Mouse (Mus musculus) testis, adult 2 months (tissue): ENCODE results near the gene Scgb1a1. TPM values are rescaled to one million over a fixed set of nuclear protein-coding genes. Genes with fewer than 3 reads are reported as not detected.
A peak's percentile ranks its signal among the peaks of the same experiment; 100 is the strongest.

Experiments
- H3K27ac ChIP-seq: fragments of 200-500 bp; 2 replicates; pipeline ENCODE4 v1.5.1; 2012; ENCODE audit warnings: low read depth, low read length; ENCODE audit not compliant: control insufficient read depth, insufficient read depth
- H3K27me3 ChIP-seq: fragments of 200-500 bp; 2 replicates; pipeline ENCODE4 v1.6.1; 2012; ENCODE audit warnings: mild to moderate bottlenecking, low read length, moderate library complexity; ENCODE audit not compliant: control insufficient read depth, insufficient read depth
- H3K36me3 ChIP-seq: fragments of 200-500 bp; 2 replicates; pipeline ENCODE4 v1.6.1; 2012; ENCODE audit warnings: mild to moderate bottlenecking, low read length; ENCODE audit not compliant: control insufficient read depth, insufficient read depth
- H3K4me1 ChIP-seq: fragments of 200-500 bp; 2 replicates; pipeline ENCODE4 v1.6.1; 2012; ENCODE audit warnings: low read length; ENCODE audit not compliant: control insufficient read depth, insufficient read depth
- H3K4me3 ChIP-seq: fragments of 200-500 bp; 2 replicates; pipeline ENCODE4 v1.5.1; 2012; ENCODE audit warnings: low read depth, mild to moderate bottlenecking, low read length, moderate library complexity, mixed read lengths; ENCODE audit not compliant: control insufficient read depth
- CTCF ChIP-seq: fragments of 200-500 bp; IDR thresholded peaks from 2 replicates; pipeline ENCODE4 v1.5.1; 2012; ENCODE audit warnings: low read depth, mild to moderate bottlenecking, inconsistent platforms, low read length, moderate library complexity; ENCODE audit not compliant: control insufficient read depth, insufficient read depth, insufficient replicate concordance
- POLR2A ChIP-seq: fragments of 200-500 bp; IDR thresholded peaks from 2 replicates; pipeline ENCODE4 v1.6.1; 2012; ENCODE audit warnings: low read depth, mild to moderate bottlenecking, inconsistent platforms, low read length, moderate library complexity; ENCODE audit not compliant: control insufficient read depth
- polyA plus RNA-seq: library from polyadenylated mRNA; depleted of rRNA; stranded (reverse); fragments of >200 nt; gene quantifications from 2 replicates; pipeline ENCODE4 v1.2.3, GENCODE M21; 2012

Scgb1a1 gene
- polyA plus RNA-seq, 1 experiment = 0.41 TPM

- no peaks in the 10 kb centered on the region for H3K36me3 ChIP-seq
- no peak overlapping the region for H3K4me3 ChIP-seq
- no peaks in the 10 kb centered on the region for H3K27me3 ChIP-seq
- peak overlapping the region; percentile 76; the same call in 1 of the 2 replicates for H3K27ac ChIP-seq
- TF ChIP-seq POLR2A (no peak), CTCF (no peak)
- H3K4me1 ChIP-seq = peaks cover 4% of the 10 kb centered on the region; the same call in 1 of the 2 replicates
Measured at GRCm38 (mm10) chr19:9106751-9107378, 19.1 kb upstream of the Scgb1a1 start.

DNA sequence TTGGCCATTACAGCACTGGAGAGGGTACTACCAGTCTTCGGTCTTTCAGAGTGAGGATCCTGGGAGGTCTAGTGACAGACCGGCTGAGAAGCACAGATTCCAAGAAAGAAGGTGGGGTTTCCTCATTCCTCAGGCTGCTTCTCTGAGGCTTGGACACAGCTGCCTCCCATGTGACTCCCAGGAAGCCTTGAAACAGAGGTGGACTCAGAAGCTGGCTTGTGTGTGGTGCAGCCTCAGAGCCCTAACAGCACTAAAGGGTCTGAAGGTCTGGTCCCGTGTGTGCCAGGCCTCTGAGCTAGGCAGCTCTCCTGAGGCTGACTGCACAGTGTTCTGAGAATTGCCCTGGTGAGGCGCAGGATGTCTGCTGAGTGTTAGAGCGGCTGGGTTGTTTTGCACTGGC is 18.3 kb upstream of the Scgb1a1 start:
- Histone ChIP-seq H3K4me3 (no peak overlapping the region), H3K27ac (peak overlapping the region; percentile 76), H3K4me1 (peaks cover 4% of the 10 kb centered on the region; the same call in 1 of the 2 replicates), H3K27me3 (no peaks in the 10 kb centered on the region), H3K36me3 (no peaks in the 10 kb centered on the region)
- TF ChIP-seq POLR2A (no peak), CTCF (no peak)

GRCm38 (mm10) chr19:9105101-9105685 is 17.4 kb upstream of the Scgb1a1 start:
- no peak overlapping the region for H3K27ac ChIP-seq

GRCm38 (mm10) chr19:9103986-9104385 is 16.2 kb upstream of the Scgb1a1 start:
- Histone ChIP-seq H3K4me1 (peaks cover 8% of the 10 kb centered on the region; the same call in 1 of the 2 replicates), H3K36me3 (no peaks in the 10 kb centered on the region), H3K27ac (no peak overlapping the region), H3K4me3 (no peak overlapping the region), H3K27me3 (no peaks in the 10 kb centered on the region)
- TF ChIP-seq CTCF (no peak), POLR2A (no peak)

More at GRCm38 (mm10) chr19:9105101-9105685, 17.4 kb upstream of the Scgb1a1 start:
- no peaks in the 10 kb centered on the region for H3K27me3 ChIP-seq
- peaks cover 4% of the 10 kb centered on the region; the same call in 1 of the 2 replicates for H3K4me1 ChIP-seq
- TF ChIP-seq CTCF (no peak), POLR2A (no peak)
- no peak overlapping the region for H3K4me3 ChIP-seq
- H3K36me3 ChIP-seq = no peaks in the 10 kb centered on the region

DNA sequence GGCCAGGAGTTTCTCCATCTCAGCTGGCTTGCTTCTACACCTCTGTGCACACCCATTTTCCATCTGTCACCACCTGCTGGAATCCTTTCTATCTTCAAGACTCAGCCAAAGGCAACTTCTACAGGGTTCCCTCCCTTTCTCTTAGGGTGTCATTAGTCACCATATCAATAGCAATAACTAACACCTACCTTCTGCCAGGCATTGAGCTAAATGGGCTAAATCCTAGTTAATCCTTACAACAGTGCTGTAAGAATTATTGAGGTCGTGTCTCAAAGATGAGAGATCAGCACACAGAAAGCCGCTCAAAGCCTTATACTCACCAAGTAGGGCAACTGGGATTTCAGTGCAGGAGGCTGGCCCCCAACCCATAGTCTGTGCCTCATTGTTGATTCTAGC is 13.3 kb upstream of the Scgb1a1 start:
- H3K4me1 ChIP-seq = peaks cover 4% of the 10 kb centered on the region; the same call in 1 of the 2 replicates
- TF ChIP-seq CTCF (no peak), POLR2A (no peak)

DNA sequence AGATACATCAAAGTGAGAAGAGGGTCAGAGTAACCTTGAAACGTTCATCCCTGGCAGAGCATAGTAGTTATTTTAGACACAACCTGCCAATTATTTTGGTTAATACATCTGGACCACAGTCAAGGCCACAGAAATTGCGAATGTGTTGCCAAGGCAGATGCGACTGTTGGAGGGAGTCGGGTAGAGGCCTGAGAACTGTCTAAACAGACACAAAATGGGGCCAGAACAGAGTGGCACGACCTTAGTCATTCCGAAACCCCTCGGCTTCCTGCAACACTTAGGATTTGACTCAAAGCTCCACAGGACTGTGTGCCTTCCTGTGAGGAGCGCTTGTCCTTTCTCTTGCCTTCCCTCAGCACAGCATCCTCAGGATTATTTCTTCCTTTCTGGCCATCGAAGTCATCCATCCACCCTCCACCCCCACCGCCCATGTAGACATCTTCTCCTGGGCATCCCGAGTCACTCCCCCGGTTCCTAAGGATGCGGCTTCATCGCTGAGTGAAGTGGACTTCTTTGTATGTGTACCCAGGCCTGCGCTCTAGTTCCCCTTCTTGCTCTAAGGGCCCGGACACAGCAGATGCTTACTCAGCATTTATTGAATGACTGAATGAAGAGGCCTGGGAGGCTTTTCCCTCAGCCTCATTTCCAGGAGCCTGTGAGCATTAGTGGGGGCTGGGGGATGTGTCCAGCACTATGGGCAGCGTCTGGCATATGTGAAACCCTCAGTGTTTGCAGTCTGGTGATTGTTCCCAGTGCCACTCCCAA is 12.7 kb upstream of the Scgb1a1 start:
- Histone ChIP-seq H3K36me3 (no peaks in the 10 kb centered on the region), H3K4me1 (peaks cover 4% of the 10 kb centered on the region; the same call in 1 of the 2 replicates), H3K27me3 (no peaks in the 10 kb centered on the region), H3K4me3 (no peak overlapping the region), H3K27ac (peak overlapping the region; percentile 82)
- TF ChIP-seq CTCF = no peak
- no peak for TF ChIP-seq POLR2A

More for the DNA sequence above, 13.3 kb upstream of the Scgb1a1 start:
- Histone ChIP-seq H3K27ac (peak overlapping the region; percentile 73; the same call in 1 of the 2 replicates), H3K36me3 (no peaks in the 10 kb centered on the region), H3K4me3 (no peak overlapping the region), H3K27me3 (no peaks in the 10 kb centered on the region)

GRCm38 (mm10) chr19:9099751-9100150 is 12.0 kb upstream of the Scgb1a1 start:
- TF ChIP-seq POLR2A (no peak), CTCF (no peak)
- Histone ChIP-seq H3K27me3 (no peaks in the 10 kb centered on the region), H3K4me1 (peaks cover 4% of the 10 kb centered on the region; the same call in 1 of the 2 replicates), H3K4me3 (no peak overlapping the region), H3K36me3 (no peaks in the 10 kb centered on the region), H3K27ac (peak overlapping the region; percentile 82)
